ENCODE assay signal across 8 mouse cellular contexts in the genomic region with DNA sequence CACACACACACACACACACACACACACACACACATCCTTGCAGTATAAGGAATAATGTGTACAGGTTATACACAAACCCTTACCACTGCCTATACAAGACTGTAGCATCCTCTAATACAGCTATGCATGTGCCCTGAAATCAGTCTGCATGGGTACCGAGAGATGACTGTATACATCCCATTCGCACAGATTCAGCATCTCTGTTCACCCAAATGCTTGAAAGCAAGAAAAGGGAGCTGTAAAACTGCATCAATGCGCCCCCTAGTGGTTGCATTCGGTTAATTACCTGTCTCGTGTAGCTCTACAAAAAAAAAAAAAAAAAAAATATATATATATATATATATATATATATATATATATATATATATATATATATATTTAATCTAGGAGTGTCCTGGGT.
A peak's percentile ranks its signal among the peaks of the same experiment; 100 is the strongest.
DNase-seq lines count a peak whose midpoint lies in the region; ATAC-seq and TF ChIP-seq lines count a peak whose summit lies in the region.

No protein-coding gene starts in this region.

- no peaks in the 10 kb centered on the region for H3K9me3 ChIP-seq in E14TG2a.4 (ENCODE audit: low read length)
- no peaks in the 10 kb centered on the region for H3K9me3 ChIP-seq in lung, embryonic 14.5 days (ENCODE audit: low read depth, low read length)

- no peaks in the 10 kb centered on the region for H3K36me3 ChIP-seq in E14TG2a.4 (ENCODE audit: insufficient read depth, low read length)
- H3K36me3 ChIP-seq in lung, embryonic 14.5 days (ENCODE audit: insufficient read depth): no peaks in the 10 kb centered on the region

- no peak for ATAC-seq in lung, embryonic 14.5 days (ENCODE audit: insufficient read depth)
- ATAC-seq in erythroid progenitor cell, adult 5-6 weeks (replicated peaks; ENCODE audit: low FRiP score, poor library complexity, severe bottlenecking): no peak

- 0 out of 2 replicates have a peak, but pooled peaks have one; percentile 10 for TF ChIP-seq CTCF in E14TG2a.4 (conservative IDR thresholded peaks at IDR 0.05; ENCODE audit: low read length)
- peak; percentile 61; the same call in 1 of the 2 replicates for TF ChIP-seq CTCF in lung, embryonic 14.5 days (IDR thresholded peaks at IDR 0.05; ENCODE audit: low read depth)

- no peak overlapping the region for H3K27ac ChIP-seq in lung, embryonic 14.5 days (ENCODE audit: low read depth)

- WGBS in lung, embryonic 14.5 days: 14% methylated on average over 5 of the region's 5 CpGs

- H3K4me3 ChIP-seq in E14TG2a.4 (replicated peaks; ENCODE audit: low read length): no peak overlapping the region
- H3K4me3 ChIP-seq in lung, embryonic 14.5 days (ENCODE audit: low read depth, low read length): no peak overlapping the region

- no peak overlapping the region for H3K4me2 ChIP-seq in lung, embryonic 14.5 days

- DNase-seq in 3T3-L1 (ENCODE audit: low read depth, low spot score): peak; percentile 83
- DNase-seq in cerebellum, adult 9-10 months: peak; percentile 29
- peak; percentile 27 to 75 for DNase-seq in frontal cortex, postnatal 14 days (ENCODE audit: low spot score in 2 of 2)
- DNase-seq in kidney, postnatal 36 days: peak; percentile 72 to 88
- DNase-seq in lung, embryonic 14.5 days: peak; percentile 91
- peak; percentile 90 for DNase-seq in right cerebral cortex, postnatal 14 days

- H3K9ac ChIP-seq in lung, embryonic 14.5 days: no peak overlapping the region

- no peaks in the 10 kb centered on the region for H3K4me1 ChIP-seq in E14TG2a.4 (replicated peaks; ENCODE audit: low read depth, low read length)
- no peaks in the 10 kb centered on the region for H3K4me1 ChIP-seq in lung, embryonic 14.5 days (ENCODE audit: insufficient read depth)

- no peaks in the 10 kb centered on the region for H3K27me3 ChIP-seq in E14TG2a.4 (ENCODE audit: insufficient read depth, low read length)
- H3K27me3 ChIP-seq in lung, embryonic 14.5 days (ENCODE audit: insufficient read depth, low read length): no peaks in the 10 kb centered on the region

Comparison
In these comparisons a context has a peak if more than half of its experiments do, and no peak if none do; other contexts are left out.
1. DNase-seq: peak in every context shown above with its lines; median percentile 91 in lung, embryonic 14.5 days; 90 in right cerebral cortex, postnatal 14 days; 83 in 3T3-L1; 80 in kidney, postnatal 36 days; 51 in frontal cortex, postnatal 14 days; 29 in cerebellum, adult 9-10 months.